Mouse (Mus musculus) activated CD4-positive, CD25-positive, alpha-beta regulatory T cell, adult 4 months (primary cell): ENCODE measurements at regions not wholly inside any gene's neighbourhood (a gene's known extent, or its start where the extent isn't known, plus 50 kb on each side); places are given as distances from the start of the nearest gene placed in this dataset.
"Not testable (repeated sequence)": the region's sequence is repeated elsewhere in the genome, so short reads cannot be mapped to it uniquely, and the experiment has no call there.

Source experiments
- ATAC-seq: one replicate; pipeline ENCODE4 v1.8.0; 2017

DNA sequence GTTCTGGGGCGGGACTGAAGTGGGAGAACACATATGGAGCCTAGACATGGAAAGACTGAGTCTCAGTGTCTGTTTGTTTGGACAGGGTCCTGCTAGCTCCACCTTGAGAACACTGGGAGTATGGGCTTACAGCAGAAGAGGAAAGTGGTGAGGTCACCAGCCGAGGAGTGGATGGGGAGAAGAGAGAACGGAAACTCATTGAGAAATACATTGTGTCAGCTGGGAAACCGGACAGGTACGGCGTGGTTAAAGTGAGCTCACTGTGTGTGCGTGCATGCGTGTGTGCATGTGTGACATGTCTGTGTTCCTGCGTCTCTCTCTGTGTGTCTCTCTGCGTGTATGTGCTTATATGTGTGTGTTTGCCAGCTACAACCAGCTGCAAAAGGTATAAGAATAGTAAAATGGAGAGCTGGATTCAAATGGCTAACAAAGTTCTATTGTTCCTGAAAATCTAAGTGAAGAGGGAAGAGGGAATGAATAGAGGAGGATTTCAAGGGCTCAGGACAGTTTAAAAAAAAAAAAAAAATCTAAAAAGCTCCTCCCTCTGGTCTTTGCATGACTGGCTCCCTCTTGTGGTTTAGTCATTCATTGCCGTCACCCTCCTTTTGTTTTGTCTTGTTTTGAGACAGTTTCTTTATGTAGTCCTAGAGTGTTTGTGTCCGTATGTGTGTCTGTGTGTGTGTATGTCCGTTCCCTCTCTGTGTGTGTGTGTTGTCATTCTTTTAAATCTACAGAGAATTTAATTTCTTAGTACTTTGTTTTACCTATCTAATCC lies 52.0 kb upstream of the Ak4 start:
- peak; percentile 78 for ATAC-seq

GRCm38 (mm10) chr4:101365299-101365698 lies 53.8 kb upstream of the Ak4 start:
- no peak for ATAC-seq

DNA sequence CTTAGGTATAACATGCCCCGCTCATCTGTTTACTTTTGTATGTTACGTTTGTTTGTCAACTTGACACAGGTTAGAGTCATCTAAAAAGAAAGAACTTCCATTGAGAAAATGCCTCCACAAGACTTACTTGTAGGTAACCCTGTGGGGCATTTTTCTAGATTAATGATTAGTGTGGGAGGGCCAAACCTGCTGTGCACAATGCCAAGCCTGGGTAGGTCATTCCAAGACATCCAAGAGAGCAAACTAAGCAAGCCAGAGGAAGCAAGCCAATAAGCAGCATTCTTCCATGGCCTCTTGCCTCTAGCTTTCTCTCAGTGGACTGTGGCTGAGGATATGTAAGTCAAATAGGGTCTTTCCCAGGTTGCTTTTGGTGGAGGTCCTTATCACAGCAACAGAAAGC lies 54.4 kb upstream of the Ak4 start:
- ATAC-seq = no peak

- not testable (repeated sequence) for ATAC-seq
Measured at GRCm38 (mm10) chr4:101363231-101363630, 55.8 kb upstream of the Ak4 start.

DNA sequence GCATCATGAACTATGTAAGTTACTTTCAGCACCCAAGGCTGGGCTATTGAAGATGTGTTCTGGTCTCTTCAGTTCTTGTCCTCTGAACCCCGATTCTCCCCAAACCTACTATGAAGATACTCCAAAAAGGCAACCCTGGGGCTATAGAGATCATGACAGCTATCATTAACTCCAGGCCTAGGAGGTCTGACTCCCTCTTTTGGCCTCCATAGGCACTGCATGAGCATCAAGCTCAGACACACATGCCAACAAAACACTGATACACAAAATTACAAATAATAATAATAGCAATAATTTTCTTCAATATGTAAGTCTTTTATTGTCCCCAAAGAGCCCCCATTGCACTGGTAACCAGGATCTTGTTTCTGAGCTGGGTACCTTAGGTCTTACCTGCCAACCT lies 57.3 kb upstream of the Ak4 start:
- no peak for ATAC-seq

DNA sequence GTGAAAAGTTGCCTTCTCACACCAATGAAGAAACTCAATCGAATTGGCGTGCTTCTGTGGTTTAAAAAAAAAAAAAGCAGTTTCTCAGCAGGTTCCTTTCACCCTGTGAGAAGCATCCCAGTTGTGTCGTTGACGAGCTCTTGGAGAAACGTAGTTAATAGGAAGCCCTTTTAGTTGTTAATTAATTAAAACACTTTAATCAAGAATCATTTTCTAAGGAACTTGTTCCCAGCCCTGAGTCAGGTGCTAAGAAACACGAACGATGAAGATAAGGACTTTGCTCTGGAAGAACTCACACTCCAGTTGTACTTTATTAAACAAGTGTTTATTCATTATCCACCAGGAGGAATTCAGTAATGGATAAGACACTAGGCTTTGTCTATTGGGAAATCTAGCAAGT lies 58.8 kb upstream of the Ak4 start:
- ATAC-seq = no peak

DNA sequence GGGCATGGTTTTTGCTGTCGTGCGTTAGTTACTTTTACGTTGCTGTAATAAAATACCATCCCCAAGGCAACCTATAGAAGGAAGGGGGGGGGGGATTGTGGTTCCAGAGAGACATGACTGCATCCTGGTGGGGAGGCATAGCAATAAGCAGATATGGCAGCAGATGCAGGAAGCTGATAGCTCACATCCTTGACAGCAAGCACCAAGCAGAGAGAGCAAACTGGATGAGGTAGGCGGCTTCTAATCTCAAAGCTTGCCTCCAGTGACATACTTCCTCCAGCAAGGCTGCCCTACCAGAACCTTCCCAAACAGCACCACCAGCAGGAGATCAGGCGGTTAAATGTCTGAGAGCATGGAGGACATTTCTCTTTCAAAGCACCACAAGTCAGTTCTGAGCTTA lies 60.0 kb upstream of the Ak4 start:
- no peak for ATAC-seq

GRCm38 (mm10) chr4:101358525-101358924 lies 60.6 kb upstream of the Ak4 start:
- no peak for ATAC-seq

DNA sequence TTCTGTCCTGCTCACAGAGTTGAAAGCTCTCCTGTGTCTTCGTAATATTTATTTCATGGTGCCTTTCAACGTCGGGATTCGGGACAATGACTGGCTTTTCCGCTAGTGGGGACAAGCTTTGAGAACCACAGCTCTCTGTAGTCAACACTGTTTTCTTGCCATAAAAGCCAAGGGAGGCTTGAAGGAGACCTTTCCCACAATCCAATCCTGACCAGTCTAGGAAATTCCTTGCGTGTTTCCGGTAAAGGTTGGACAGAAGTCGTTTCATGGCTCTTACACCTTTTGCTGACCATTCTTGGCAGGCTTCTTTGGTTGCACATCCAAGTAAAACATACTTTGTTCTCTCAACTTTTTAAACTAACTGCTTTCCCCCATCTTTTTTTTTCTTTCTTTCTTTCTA lies 61.2 kb upstream of the Ak4 start:
- ATAC-seq = no peak

GRCm38 (mm10) chr4:101356954-101357891 lies 61.9 kb upstream of the Ak4 start:
- ATAC-seq = peak; percentile 82

DNA sequence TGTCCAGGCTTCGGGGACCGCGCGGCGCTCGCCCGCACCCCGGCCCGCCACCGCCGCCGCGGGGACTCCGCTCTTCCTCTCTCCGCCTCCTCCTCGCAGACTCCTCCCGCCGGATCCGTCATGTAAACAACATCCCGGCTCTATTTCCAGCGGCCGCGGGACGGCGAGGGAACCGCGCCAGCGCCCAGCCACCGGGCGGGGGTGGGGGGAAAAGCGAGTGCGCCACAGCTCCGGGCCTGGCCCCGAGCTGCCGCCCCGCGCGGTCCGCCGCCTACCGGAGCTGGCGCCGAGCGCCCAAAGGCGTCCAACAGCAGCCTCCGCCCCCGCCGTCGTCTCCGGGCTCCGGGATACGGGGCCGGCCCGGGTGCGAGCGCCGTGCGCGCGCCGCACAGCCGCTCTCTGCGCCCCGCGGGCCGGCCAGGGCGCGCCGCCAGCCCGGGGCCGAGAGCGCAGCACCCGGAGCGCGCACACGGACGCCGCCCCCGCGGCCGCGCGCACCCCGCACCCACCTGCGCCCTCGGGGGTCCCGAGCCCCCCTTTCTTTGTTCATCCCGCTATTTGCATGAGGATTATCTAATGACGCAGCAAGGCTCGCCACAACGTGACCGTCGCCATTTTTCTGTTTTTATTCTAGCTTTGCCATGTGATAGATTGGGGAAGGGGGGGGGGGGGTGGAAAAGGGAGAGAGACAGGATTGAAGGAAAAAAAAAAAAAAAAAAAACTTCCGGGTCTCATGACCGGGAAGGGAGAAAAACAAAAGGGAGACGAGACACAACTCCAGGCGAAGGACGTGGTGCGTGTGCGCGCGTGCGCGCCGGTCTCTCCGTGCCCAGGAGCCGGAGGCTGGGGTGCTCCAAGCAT lies 62.8 kb upstream of the Ak4 start:
- peak; percentile 25 for ATAC-seq

DNA sequence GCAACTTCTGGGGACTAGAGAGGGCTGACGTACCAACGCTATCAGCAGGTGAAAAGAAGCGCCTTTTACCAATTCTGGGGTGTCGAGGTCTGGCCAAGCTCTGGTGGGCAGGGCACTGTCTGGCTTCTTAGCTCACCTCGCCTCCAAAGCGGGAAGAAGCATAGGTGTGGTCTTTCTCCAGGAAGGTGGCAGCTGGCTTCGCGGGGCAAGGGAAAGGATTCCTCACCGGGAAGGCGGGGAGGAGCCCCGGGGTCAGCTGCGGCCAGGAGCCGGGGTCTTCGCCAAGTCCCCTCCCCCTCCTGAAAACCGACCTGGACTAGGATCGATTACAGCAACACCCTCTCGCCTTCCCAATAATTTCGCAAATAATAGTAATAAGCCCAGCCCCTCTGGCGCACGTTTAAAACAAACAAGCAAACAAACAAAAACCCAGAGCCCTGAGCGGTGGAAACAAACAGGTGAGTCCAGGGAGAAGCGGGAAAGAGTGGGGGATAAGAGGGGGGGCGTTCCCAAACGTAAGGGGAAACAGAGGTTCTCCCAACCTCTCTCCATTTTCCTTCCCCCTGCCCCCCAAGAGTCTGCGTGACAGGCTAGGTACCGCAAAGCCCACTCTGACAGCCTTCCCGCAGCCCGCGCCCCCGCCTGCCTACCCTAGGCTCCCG lies 63.5 kb upstream of the Ak4 start:
- ATAC-seq = no peak

- no peak for ATAC-seq
Measured at GRCm38 (mm10) chr4:101354951-101355350, 64.1 kb upstream of the Ak4 start.

DNA sequence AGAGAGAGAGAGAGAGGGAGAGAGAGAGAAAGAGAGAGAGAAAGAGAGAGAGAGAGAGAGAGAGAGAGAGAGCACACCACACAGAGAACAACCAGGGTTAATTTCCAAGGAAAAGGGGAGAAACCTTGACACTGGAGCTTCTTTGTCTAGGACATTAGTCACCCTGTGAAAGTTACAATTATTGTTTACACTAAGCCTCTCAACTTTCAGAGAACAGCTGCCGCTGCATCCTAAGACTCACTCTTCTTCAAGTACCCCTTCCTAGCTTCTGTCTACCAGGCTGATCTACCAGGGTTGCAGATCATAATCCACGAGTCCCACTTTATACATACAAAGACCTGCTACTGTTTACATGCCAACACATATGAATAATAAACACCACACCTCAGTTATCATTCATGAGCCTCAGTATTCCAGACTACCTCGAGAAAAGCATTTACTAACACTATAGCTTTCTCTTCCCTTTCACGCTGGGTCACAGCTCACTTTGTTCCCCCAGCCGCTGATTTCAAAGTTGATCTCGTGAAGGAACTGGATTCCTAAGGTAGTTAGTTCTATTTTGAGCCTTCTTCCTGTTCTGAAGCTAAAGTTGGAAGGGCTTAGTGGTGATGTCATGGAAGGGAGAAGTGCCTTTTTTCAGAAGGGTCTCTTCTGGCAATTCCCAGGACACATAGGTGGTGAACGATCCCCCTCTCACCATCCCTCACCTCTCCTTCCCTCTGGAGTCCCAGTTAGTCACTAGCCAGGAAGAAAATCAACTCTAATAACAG lies 64.8 kb upstream of the Ak4 start:
- no peak for ATAC-seq

- ATAC-seq = no peak
Measured at GRCm38 (mm10) chr4:101352178-101352577, 66.9 kb upstream of the Ak4 start.

GRCm38 (mm10) chr4:101351716-101352115 lies 67.4 kb upstream of the Ak4 start:
- ATAC-seq = no peak

DNA sequence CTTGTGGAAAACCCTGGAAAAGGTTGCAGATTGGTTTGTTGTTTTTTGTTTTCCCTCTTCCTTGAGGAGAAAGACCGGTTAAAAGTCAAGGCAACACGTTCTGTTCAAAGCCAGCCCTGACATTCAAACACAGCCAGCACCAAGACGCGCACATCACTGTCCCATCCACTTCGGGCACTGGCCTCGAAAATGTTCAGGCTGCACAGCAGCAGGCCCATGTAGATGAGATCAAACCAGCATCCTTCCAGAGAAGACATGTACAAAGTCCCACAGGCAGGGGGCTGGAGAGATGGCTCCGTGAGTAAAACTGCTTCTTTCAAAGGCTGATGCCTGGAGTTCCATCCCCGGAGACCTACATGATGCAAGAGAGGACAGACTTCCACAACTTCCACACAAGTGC lies 68.4 kb upstream of the Ak4 start:
- ATAC-seq = no peak

GRCm38 (mm10) chr4:101350222-101350621 lies 68.9 kb upstream of the Ak4 start:
- ATAC-seq = no peak

DNA sequence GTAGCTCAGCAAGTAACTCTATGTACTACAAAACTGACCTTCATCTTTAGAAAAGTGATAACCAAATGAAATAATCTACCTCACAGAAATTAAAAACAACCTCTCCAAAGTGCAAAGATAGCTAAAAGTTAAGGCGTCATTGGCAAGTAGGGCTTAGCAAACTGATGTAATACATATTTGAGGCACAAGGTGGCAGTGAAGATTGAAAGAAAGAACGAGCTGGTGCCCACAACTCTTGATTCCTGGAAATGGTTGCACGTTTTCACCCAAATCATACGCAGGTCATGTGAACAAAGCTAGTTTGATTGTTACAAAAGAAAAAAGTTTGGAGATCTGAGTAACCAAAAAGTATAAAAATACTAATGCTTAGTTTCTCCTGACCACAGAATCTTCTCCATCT lies 69.7 kb upstream of the Ak4 start:
- ATAC-seq = peak; percentile 80

DNA sequence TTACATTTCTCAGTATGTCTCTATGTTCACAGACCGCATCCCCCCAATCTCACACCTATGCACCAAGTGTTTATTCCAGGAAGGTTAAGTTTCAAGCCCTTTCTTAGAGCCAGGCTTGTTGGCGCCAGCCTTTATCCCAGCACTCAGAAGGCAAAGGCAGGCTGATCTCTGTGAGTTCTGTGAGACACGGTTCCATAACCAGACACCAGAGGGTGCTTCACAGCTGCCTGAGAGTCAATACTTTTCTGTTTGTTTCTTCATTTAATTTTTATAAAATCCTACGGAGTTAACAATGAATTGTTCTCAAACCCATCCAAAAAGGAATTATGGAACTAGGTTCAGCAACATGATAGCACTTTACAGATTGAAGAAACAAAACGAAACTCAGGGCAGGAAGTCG lies 71.8 kb upstream of the Ak4 start:
- no peak for ATAC-seq

DNA sequence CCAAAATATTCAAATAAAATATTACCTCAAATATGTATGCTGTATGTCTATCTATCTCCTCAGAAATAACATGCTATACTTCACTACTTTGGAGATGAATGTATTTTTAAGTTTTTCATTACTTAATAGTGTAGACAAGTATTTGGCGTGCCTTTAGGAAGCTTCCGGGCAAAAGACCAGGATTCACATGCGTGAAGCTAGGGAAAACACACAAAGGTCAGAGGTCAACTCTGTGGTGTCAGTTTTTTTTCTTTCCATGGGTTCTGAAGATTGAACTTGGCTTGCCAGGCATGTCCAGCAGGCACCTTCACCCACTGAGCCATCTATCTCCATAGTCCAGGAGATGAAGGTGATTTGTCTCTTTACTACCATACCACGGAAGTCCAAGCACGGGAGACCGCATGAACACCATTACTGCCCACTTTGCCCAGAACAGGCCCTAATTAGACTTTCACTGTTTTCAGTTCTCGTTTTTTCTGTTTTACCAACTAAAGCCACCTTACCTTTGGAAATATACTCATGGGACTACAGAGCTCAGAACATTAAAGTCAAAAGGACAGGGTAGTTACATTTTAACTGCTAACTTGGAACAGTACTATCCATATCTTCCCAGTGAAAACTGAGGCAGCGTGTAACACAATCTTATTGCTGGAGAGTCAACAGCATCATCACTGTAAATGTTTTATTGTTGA lies 76.9 kb upstream of the Ak4 start:
- no peak for ATAC-seq
